Mouse (Mus musculus): ENCODE measurements around the gene Cdk15.

The Cdk15 gene

GRCm38 (mm10) chr1:59376557-59376956 is 119.9 kb downstream of the Cdk15 start:
- no peak for DNase-seq (ENCODE audit: low spot score in 2 of 2)

- no peak for DNase-seq (ENCODE audit: low spot score in 2 of 2)
These were observed 120.6 kb downstream of the Cdk15 start for GRCm38 (mm10) chr1:59377312-59377711.

GRCm38 (mm10) chr1:59380926-59381325 is 124.2 kb downstream of the Cdk15 start:
- DNase-seq (ENCODE audit: low spot score in 2 of 2), result no peak

- no peak for DNase-seq (ENCODE audit: low spot score in 2 of 2)
These were observed 124.8 kb downstream of the Cdk15 start for GRCm38 (mm10) chr1:59381483-59381882.

GRCm38 (mm10) chr1:59382516-59382915 is 125.8 kb downstream of the Cdk15 start:
- no peak for DNase-seq (ENCODE audit: low spot score in 2 of 2)

GRCm38 (mm10) chr1:59383049-59383610 is 126.4 kb downstream of the Cdk15 start:
- no peak for DNase-seq (ENCODE audit: low spot score in 2 of 2)

GRCm38 (mm10) chr1:59384400-59384799 is 127.7 kb downstream of the Cdk15 start:
- DNase-seq (ENCODE audit: low spot score in 2 of 2), result no peak

- no peak for DNase-seq (ENCODE audit: low spot score in 2 of 2)
These were observed 128.9 kb downstream of the Cdk15 start for GRCm38 (mm10) chr1:59385641-59386040.

- DNase-seq (ENCODE audit: low spot score in 2 of 2), result no peak
These were observed 131.0 kb downstream of the Cdk15 start for GRCm38 (mm10) chr1:59387542-59388314.

- no peak for DNase-seq (ENCODE audit: low spot score in 2 of 2)
These were observed 132.5 kb downstream of the Cdk15 start for GRCm38 (mm10) chr1:59389181-59389580.

- no peak for DNase-seq (ENCODE audit: low spot score in 2 of 2)
These were observed 135.0 kb downstream of the Cdk15 start for GRCm38 (mm10) chr1:59391736-59392135.

- DNase-seq (ENCODE audit: low spot score in 2 of 2), result no peak
These were observed 137.4 kb downstream of the Cdk15 start for GRCm38 (mm10) chr1:59394072-59394471.

GRCm38 (mm10) chr1:59394616-59395015 is 137.9 kb downstream of the Cdk15 start:
- no peak for DNase-seq (ENCODE audit: low spot score in 2 of 2)

- DNase-seq (ENCODE audit: low spot score in 2 of 2), result no peak
These were observed 139.3 kb downstream of the Cdk15 start for GRCm38 (mm10) chr1:59395992-59396391.

- no peak for DNase-seq (ENCODE audit: low spot score in 2 of 2)
These were observed 143.0 kb downstream of the Cdk15 start for GRCm38 (mm10) chr1:59399554-59400325.

- DNase-seq (ENCODE audit: low spot score in 2 of 2), result no peak
These were observed 144.5 kb downstream of the Cdk15 start for GRCm38 (mm10) chr1:59401253-59401652.

Measured in spleen, postnatal 4 days (tissue).